Mouse (Mus musculus) stomach, embryonic 16.5 days (tissue): ENCODE measurements around the gene Amotl1. TPM values are rescaled to one million over a fixed set of nuclear protein-coding genes. Genes with fewer than 3 reads are reported as not detected.

Source experiments
- ATAC-seq: fragments of 200-750 bp; cut with Nextera tagmentation; 2 replicates; pipeline ENCODE4 v1.8.0; 2017; ENCODE audit warnings: moderate number of reproducible peaks, moderate TSS enrichment; ENCODE audit not compliant: insufficient read depth, low FRiP score
- H3K27ac ChIP-seq: fragments of 300-500 bp; sonication (generic); 2 replicates; pipeline ENCODE4 v1.5.1; 2014; ENCODE audit warnings: low read length
- H3K27me3 ChIP-seq: fragments of 300-500 bp; sonication (generic); 2 replicates; pipeline ENCODE4 v1.6.1; 2014; ENCODE audit warnings: low read length, control low read depth, mixed read lengths; ENCODE audit not compliant: control insufficient read depth, insufficient read depth
- H3K36me3 ChIP-seq: fragments of 300-500 bp; sonication (generic); 2 replicates; pipeline ENCODE4 v1.6.1; 2014; ENCODE audit warnings: low read length; ENCODE audit not compliant: control insufficient read depth, insufficient read depth
- H3K4me1 ChIP-seq: fragments of 300-500 bp; sonication (generic); 2 replicates; pipeline ENCODE4 v1.6.1; 2014; ENCODE audit warnings: low read length, control low read depth, mixed read lengths; ENCODE audit not compliant: control insufficient read depth, insufficient read depth
- H3K4me2 ChIP-seq: fragments of 300-500 bp; sonication (generic); 2 replicates; pipeline ENCODE4 v1.6.1; 2014; ENCODE audit warnings: low read depth, low read length, mixed read lengths
- H3K4me3 ChIP-seq: fragments of 300-500 bp; sonication (generic); replicated peaks from 2 replicates; pipeline ENCODE4 v1.5.1; 2014; ENCODE audit warnings: mild to moderate bottlenecking, low read length
- H3K9ac ChIP-seq: fragments of 300-500 bp; sonication (generic); 2 replicates; pipeline ENCODE4 v1.6.1; 2014; ENCODE audit warnings: low read length
- H3K9me3 ChIP-seq: fragments of 300-500 bp; sonication (generic); replicated peaks from 2 replicates; pipeline ENCODE4 v1.6.1; 2016; ENCODE audit warnings: low read length, control low read depth; ENCODE audit not compliant: control insufficient read depth
- WGBS: fragments of 180-500 bp; shearing (Covaris S2); extraction: QIAGEN DNeasy Blood & Tissue Kit; methylation state at CpG from one replicate; pipeline ENCODE4 v1.1.7; 2014; 5-methylcytosine and 5-hydroxymethylcytosine counted together
- polyA plus RNA-seq: library from polyadenylated mRNA; unstranded; fragments of >200 nt; fragmentation: Nextera tagmentation; extraction: Ambion mirVana; gene quantifications from 2 replicates; pipeline ENCODE4 v1.2.1, GENCODE M21; 2015

Gene Amotl1
- polyA plus RNA-seq, 1 experiment from 2014 or later = 19.7 TPM

GRCm38 (mm10) chr9:14523408-14524043, 121.3 kb downstream of the Amotl1 start:
- H3K27me3 ChIP-seq = no peaks in the 10 kb centered on the region
- H3K9me3 ChIP-seq = no peaks in the 10 kb centered on the region
- H3K36me3 ChIP-seq = no peaks in the 10 kb centered on the region
- H3K4me1 ChIP-seq = 0 out of 2 replicates have a peak, but pooled peaks cover 7% of the 10 kb centered on the region
- no peak overlapping the region for H3K4me3 ChIP-seq
- peak; percentile 82 for ATAC-seq
- no peak overlapping the region for H3K27ac ChIP-seq
- H3K4me2 ChIP-seq = no peak overlapping the region
- H3K9ac ChIP-seq = no peak overlapping the region
- WGBS = 6% methylated on average over 4 of the region's 4 CpGs

- no peak overlapping the region for H3K4me3 ChIP-seq
- no peaks in the 10 kb centered on the region for H3K27me3 ChIP-seq
- ATAC-seq = no peak
- no peak overlapping the region for H3K4me2 ChIP-seq
- 0 out of 2 replicates have a peak, but pooled peaks cover 7% of the 10 kb centered on the region for H3K4me1 ChIP-seq
- H3K27ac ChIP-seq = no peak overlapping the region
- no peaks in the 10 kb centered on the region for H3K9me3 ChIP-seq
- H3K36me3 ChIP-seq = no peaks in the 10 kb centered on the region
- 26% methylated on average over 2 of the region's 2 CpGs for WGBS
- no peak overlapping the region for H3K9ac ChIP-seq
These were observed 123.2 kb downstream of the Amotl1 start for GRCm38 (mm10) chr9:14521695-14522094.

- Histone ChIP-seq H3K27ac (no peak overlapping the region), H3K36me3 (no peaks in the 10 kb centered on the region), H3K9me3 (no peaks in the 10 kb centered on the region), H3K27me3 (no peaks in the 10 kb centered on the region), H3K4me3 (no peak overlapping the region), H3K4me2 (no peak overlapping the region), H3K4me1 (0 out of 2 replicates have a peak, but pooled peaks cover 7% of the 10 kb centered on the region), H3K9ac (no peak overlapping the region)
- no peak for ATAC-seq
- 28% methylated on average over 3 of the region's 3 CpGs for WGBS
These were observed 123.7 kb downstream of the Amotl1 start for GRCm38 (mm10) chr9:14520971-14521670.

GRCm38 (mm10) chr9:14518105-14518504, 126.8 kb downstream of the Amotl1 start:
- Histone ChIP-seq H3K4me1 (0 out of 2 replicates have a peak, but pooled peaks cover 7% of the 10 kb centered on the region), H3K27ac (no peak overlapping the region), H3K4me3 (no peak overlapping the region), H3K27me3 (no peaks in the 10 kb centered on the region), H3K36me3 (no peaks in the 10 kb centered on the region), H3K9ac (no peak overlapping the region), H3K9me3 (no peaks in the 10 kb centered on the region), H3K4me2 (no peak overlapping the region)
- 79% methylated on average over 3 of the region's 3 CpGs for WGBS
- ATAC-seq = no peak

GRCm38 (mm10) chr9:14517296-14517695, 127.6 kb downstream of the Amotl1 start:
- Histone ChIP-seq H3K4me2 (no peak overlapping the region), H3K4me1 (0 out of 2 replicates have a peak, but pooled peaks cover 7% of the 10 kb centered on the region), H3K27ac (no peak overlapping the region), H3K4me3 (no peak overlapping the region), H3K27me3 (no peaks in the 10 kb centered on the region), H3K36me3 (no peaks in the 10 kb centered on the region), H3K9me3 (no peaks in the 10 kb centered on the region), H3K9ac (no peak overlapping the region)
- ATAC-seq = no peak
- WGBS = 58% methylated on average over 1 of the region's 1 CpGs

- Histone ChIP-seq H3K9me3 (no peaks in the 10 kb centered on the region), H3K27ac (no peak overlapping the region), H3K9ac (no peak overlapping the region), H3K4me3 (no peak overlapping the region), H3K36me3 (peaks cover 23% of the 10 kb centered on the region), H3K4me1 (no peaks in the 10 kb centered on the region), H3K4me2 (no peak overlapping the region), H3K27me3 (no peaks in the 10 kb centered on the region)
- ATAC-seq = no peak; the same call in 1 of the 2 replicates
- 68% methylated on average over 9 of the region's 9 CpGs for WGBS
These were observed 132.0 kb downstream of the Amotl1 start for GRCm38 (mm10) chr9:14512633-14513445.

- Histone ChIP-seq H3K27ac (peak overlapping the region; percentile 74), H3K9me3 (no peaks in the 10 kb centered on the region), H3K27me3 (no peaks in the 10 kb centered on the region), H3K4me1 (peaks cover 6% of the 10 kb centered on the region; the same call in 1 of the 2 replicates), H3K4me2 (peak overlapping the region; percentile 73), H3K9ac (peak overlapping the region; percentile 88), H3K36me3 (peaks cover 22% of the 10 kb centered on the region), H3K4me3 (peak overlapping the region; percentile 86)
- WGBS = 3% methylated on average over 10 of the region's 10 CpGs
- ATAC-seq = no peak
These were observed 143.9 kb downstream of the Amotl1 start for GRCm38 (mm10) chr9:14500916-14501424.

GRCm38 (mm10) chr9:14500023-14500915, 144.6 kb downstream of the Amotl1 start, which contains the start of the genes Kdm4d and Cwc15:
Gene Kdm4d, minus strand, starts transcription at chr9:14500482.
Gene Cwc15, plus strand, starts transcription at chr9:14500617.
- Histone ChIP-seq H3K36me3 (peaks cover 21% of the 10 kb centered on the region; the same call in 1 of the 2 replicates), H3K9me3 (no peaks in the 10 kb centered on the region), H3K4me3 (peak within 1 kb of the TSS; percentile 86), H3K27ac (peak within 1 kb of the TSS; percentile 74), H3K4me1 (peaks cover 6% of the 10 kb centered on the region; the same call in 1 of the 2 replicates), H3K27me3 (no peaks in the 10 kb centered on the region), H3K9ac (peak within 1 kb of the TSS; percentile 88), H3K4me2 (peak within 1 kb of the TSS; percentile 73)
- ATAC-seq = peak; percentile 98
- under 1% methylated on average over 59 of the region's 59 CpGs for WGBS
